Mouse (Mus musculus): ENCODE measurements around the gene Htra3. TPM values are rescaled to one million over a fixed set of nuclear protein-coding genes. Genes with fewer than 3 reads are reported as not detected.
A peak's percentile ranks its signal among the peaks of the same experiment; 100 is the strongest.

Gene Htra3
- polyA plus RNA-seq, 1 experiment from 2014 or later = 17.3 TPM

DNA sequence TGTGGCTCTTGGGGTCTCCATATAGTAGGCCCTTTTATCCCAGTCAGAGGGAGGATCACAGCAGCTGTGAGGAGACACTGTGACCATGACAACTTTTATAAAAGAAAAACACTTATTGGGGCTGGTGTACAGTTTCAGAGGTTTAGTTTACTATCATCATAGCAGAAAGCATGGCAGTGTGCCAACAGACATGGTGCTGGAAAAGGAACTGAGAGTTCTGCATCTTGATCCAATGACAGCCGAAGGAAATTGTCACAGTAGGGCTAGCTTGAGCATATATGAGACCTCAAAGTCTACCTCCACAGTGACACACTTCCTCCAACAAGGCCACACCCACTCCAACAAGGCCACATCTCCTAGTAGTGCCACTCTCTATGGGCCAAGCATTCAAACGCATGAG lies 9.3 kb upstream of the Htra3 start:
- Histone ChIP-seq H3K4me2 (ENCODE audit: low read length) (no peak overlapping the region), H3K9ac (ENCODE audit: low read depth, low read length) (no peak overlapping the region), H3K4me1 (ENCODE audit: control insufficient read depth, insufficient read depth, low read depth, low read length) (no peaks in the 10 kb centered on the region), H3K27me3 (replicated peaks; ENCODE audit: control insufficient read depth, insufficient read depth, low read length) (no peaks in the 10 kb centered on the region), H3K9me3 (ENCODE audit: control insufficient read depth, low read length) (no peaks in the 10 kb centered on the region), H3K4me3 (ENCODE audit: low read length) (no peak overlapping the region), H3K27ac (ENCODE audit: low read depth, low read length) (no peak overlapping the region), H3K36me3 (ENCODE audit: control insufficient read depth, insufficient read depth, low read length) (no peaks in the 10 kb centered on the region)
- ATAC-seq = no peak
- 91% methylated on average over 2 of the region's 2 CpGs for WGBS

DNA sequence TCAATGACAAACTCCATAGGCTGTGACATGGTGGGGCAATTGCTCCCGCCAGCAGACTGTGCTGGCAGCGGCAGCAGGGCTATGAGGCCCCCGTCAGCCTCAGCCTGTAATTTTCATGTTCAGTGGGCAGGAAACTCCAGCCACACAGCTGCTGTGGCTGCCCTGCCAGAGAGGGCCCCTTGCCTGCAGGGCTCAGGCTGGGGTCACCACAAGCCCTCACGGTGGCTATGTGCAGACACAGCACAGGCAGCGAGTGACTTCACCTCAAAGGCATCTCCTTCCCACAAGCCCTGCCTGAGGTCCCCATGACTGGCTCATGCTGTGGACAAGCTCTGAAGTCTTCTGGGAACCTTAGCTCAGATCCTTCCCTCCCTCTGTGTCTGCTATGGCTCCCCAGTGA lies 7.5 kb upstream of the Htra3 start:
- Histone ChIP-seq H3K27me3 (replicated peaks; ENCODE audit: control insufficient read depth, insufficient read depth, low read length) (no peaks in the 10 kb centered on the region), H3K27ac (ENCODE audit: low read depth, low read length) (no peak overlapping the region), H3K9ac (ENCODE audit: low read depth, low read length) (no peak overlapping the region), H3K9me3 (ENCODE audit: control insufficient read depth, low read length) (no peaks in the 10 kb centered on the region), H3K4me3 (ENCODE audit: low read length) (no peak overlapping the region), H3K4me1 (ENCODE audit: control insufficient read depth, insufficient read depth, low read depth, low read length) (no peaks in the 10 kb centered on the region), H3K36me3 (ENCODE audit: control insufficient read depth, insufficient read depth, low read length) (no peaks in the 10 kb centered on the region), H3K4me2 (ENCODE audit: low read length) (no peak overlapping the region)
- WGBS = 43% methylated on average over 5 of the region's 5 CpGs
- no peak for ATAC-seq

DNA sequence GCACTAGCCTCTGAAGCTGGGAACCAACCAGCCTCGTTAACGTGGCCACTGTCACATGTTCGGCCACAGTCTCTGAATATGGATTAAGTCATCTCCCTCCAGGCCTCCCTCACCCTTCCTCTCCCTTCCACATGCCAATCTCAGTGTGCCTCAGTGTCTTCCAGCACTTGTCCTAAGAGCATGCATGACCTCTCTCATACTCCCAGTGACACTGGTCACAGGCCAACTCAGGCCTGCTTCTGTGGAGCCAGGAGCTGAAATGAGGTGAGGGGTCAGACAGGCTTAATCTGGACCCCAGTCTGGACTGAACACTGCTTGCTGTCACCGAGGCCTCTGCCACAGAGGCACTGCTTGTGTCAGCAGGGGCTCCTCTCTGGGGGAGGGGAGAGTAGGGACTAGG lies 6.8 kb upstream of the Htra3 start:
- Histone ChIP-seq H3K27ac (ENCODE audit: low read depth, low read length) (no peak overlapping the region), H3K4me3 (ENCODE audit: low read length) (no peak overlapping the region), H3K9me3 (ENCODE audit: control insufficient read depth, low read length) (no peaks in the 10 kb centered on the region), H3K36me3 (ENCODE audit: control insufficient read depth, insufficient read depth, low read length) (no peaks in the 10 kb centered on the region), H3K4me2 (ENCODE audit: low read length) (no peak overlapping the region), H3K27me3 (replicated peaks; ENCODE audit: control insufficient read depth, insufficient read depth, low read length) (no peaks in the 10 kb centered on the region; the same call in 1 of the 2 replicates), H3K4me1 (ENCODE audit: control insufficient read depth, insufficient read depth, low read depth, low read length) (no peaks in the 10 kb centered on the region), H3K9ac (ENCODE audit: low read depth, low read length) (no peak overlapping the region)
- 71% methylated on average over 4 of the region's 4 CpGs for WGBS
- no peak for ATAC-seq

DNA sequence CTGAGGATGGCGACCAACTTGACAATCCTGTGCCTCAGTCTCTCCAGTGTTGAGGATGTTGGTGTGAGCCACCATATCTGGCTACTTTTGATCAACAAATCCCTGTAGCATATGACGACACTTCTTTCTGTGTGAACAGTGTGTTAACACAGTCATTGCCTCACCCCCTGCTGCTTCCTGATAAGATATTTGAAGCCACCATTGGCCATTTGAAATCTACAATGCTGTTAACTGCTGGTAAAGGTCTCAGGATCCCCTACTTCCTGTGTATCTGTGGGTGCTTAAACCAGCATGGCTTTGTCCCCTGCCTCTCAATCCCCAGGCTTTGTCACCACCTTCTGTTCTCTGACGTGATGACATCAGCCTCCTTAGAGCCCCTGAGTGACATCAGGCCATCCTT lies 5.5 kb upstream of the Htra3 start:
- ATAC-seq = no peak
- 73% methylated on average over 3 of the region's 3 CpGs for WGBS
- Histone ChIP-seq H3K9me3 (ENCODE audit: control insufficient read depth, low read length) (no peaks in the 10 kb centered on the region), H3K4me2 (ENCODE audit: low read length) (no peak overlapping the region), H3K9ac (ENCODE audit: low read depth, low read length) (no peak overlapping the region), H3K27ac (ENCODE audit: low read depth, low read length) (no peak overlapping the region), H3K4me3 (ENCODE audit: low read length) (no peak overlapping the region), H3K4me1 (ENCODE audit: control insufficient read depth, insufficient read depth, low read depth, low read length) (no peaks in the 10 kb centered on the region), H3K27me3 (replicated peaks; ENCODE audit: control insufficient read depth, insufficient read depth, low read length) (peaks cover 4% of the 10 kb centered on the region), H3K36me3 (ENCODE audit: control insufficient read depth, insufficient read depth, low read length) (no peaks in the 10 kb centered on the region)

DNA sequence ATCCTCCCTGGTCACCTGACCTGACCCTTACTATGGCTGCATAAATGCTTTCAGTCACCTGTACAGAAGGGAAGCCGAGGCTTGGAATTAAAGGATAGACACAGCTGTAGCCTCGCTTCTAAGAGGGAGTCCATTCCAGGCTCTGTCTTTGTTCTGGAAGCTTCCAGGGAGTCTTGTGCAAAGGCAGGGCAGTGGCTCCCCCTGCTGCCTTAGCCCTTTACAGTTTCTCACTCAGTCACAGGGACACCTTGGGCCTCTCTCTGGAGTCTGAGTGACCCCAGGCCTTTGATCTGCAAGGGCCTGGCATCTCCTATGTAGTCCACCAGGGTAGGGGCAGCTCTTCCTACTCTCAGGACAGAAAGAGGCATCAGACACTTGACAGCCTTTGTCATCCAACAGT lies 1.4 kb upstream of the Htra3 start:
- WGBS = 62% methylated on average over 2 of the region's 2 CpGs
- Histone ChIP-seq H3K9me3 (ENCODE audit: control insufficient read depth, low read length) (no peaks in the 10 kb centered on the region), H3K27me3 (replicated peaks; ENCODE audit: control insufficient read depth, insufficient read depth, low read length) (peaks cover 33% of the 10 kb centered on the region), H3K4me2 (ENCODE audit: low read length) (no peak overlapping the region), H3K27ac (ENCODE audit: low read depth, low read length) (no peak overlapping the region), H3K4me1 (ENCODE audit: control insufficient read depth, insufficient read depth, low read depth, low read length) (peaks cover 5% of the 10 kb centered on the region), H3K36me3 (ENCODE audit: control insufficient read depth, insufficient read depth, low read length) (no peaks in the 10 kb centered on the region), H3K9ac (ENCODE audit: low read depth, low read length) (no peak overlapping the region), H3K4me3 (ENCODE audit: low read length) (no peak overlapping the region)
- ATAC-seq = 0 out of 2 replicates have a peak, but pooled peaks have one; percentile 30

DNA sequence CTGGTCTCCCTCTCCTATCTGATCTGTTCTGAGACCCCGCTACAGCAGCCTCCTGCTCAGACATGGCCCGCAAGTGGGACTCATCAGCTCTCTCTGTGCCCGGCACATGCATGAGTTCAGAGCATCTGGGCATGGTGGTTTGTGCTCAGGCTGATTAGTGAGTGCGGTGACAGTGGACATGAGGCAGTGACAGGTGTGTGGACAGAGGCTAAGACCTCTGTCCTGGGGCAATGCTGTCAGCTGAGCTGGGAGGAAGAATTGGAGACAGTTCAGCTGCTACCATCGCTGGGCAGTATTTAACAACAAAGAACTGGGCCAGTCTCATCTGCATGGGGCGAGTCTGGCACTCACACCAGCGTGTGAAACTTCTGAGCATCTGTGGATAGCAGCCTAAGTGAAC lies 2.6 kb downstream of the Htra3 start:
- H3K4me2 ChIP-seq (ENCODE audit: low read length) = no peak overlapping the region; the same call in 1 of the 2 replicates
- no peaks in the 10 kb centered on the region for H3K9me3 ChIP-seq (ENCODE audit: control insufficient read depth, low read length)
- no peak for ATAC-seq
- 82% methylated on average over 7 of the region's 7 CpGs for WGBS
- H3K9ac ChIP-seq (ENCODE audit: low read depth, low read length) = no peak overlapping the region
- H3K4me3 ChIP-seq (ENCODE audit: low read length) = no peak overlapping the region
- H3K27ac ChIP-seq (ENCODE audit: low read depth, low read length) = no peak overlapping the region
- no peaks in the 10 kb centered on the region for H3K36me3 ChIP-seq (ENCODE audit: control insufficient read depth, insufficient read depth, low read length)
- H3K27me3 ChIP-seq (replicated peaks; ENCODE audit: control insufficient read depth, insufficient read depth, low read length) = peaks cover 33% of the 10 kb centered on the region
- H3K4me1 ChIP-seq (ENCODE audit: control insufficient read depth, insufficient read depth, low read depth, low read length) = peaks cover 18% of the 10 kb centered on the region

DNA sequence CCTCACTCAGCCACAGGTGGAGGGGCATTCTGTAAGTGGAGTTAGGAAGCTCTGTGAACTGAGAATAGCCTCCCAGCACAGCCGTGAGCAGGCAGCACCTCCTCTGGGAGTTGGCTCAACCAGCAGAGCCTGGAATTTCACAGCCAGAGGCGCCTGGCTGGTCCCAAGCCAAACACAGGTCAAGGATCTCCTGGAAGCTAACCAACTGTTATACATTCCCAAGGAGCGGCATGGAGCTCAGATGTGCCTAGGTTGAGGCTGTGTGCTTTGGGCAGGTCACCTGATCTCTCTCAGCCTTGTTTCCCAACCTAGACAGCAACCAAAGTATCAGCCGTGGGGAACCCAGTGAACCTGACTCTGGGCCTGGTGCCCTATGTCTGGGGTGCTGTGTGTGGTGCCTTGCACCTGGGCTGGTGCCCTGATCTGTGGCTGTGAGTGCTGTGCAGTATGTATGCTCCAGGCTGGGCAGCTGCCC lies 5.5 kb downstream of the Htra3 start:
- WGBS = 46% methylated on average over 4 of the region's 4 CpGs
- Histone ChIP-seq H3K4me3 (ENCODE audit: low read length) (no peak overlapping the region), H3K36me3 (ENCODE audit: control insufficient read depth, insufficient read depth, low read length) (no peaks in the 10 kb centered on the region), H3K27me3 (replicated peaks; ENCODE audit: control insufficient read depth, insufficient read depth, low read length) (peaks cover 19% of the 10 kb centered on the region), H3K27ac (ENCODE audit: low read depth, low read length) (no peak overlapping the region), H3K4me1 (ENCODE audit: control insufficient read depth, insufficient read depth, low read depth, low read length) (peaks cover 26% of the 10 kb centered on the region), H3K9me3 (ENCODE audit: control insufficient read depth, low read length) (no peaks in the 10 kb centered on the region), H3K9ac (ENCODE audit: low read depth, low read length) (no peak overlapping the region), H3K4me2 (ENCODE audit: low read length) (no peak overlapping the region)
- no peak for ATAC-seq

DNA sequence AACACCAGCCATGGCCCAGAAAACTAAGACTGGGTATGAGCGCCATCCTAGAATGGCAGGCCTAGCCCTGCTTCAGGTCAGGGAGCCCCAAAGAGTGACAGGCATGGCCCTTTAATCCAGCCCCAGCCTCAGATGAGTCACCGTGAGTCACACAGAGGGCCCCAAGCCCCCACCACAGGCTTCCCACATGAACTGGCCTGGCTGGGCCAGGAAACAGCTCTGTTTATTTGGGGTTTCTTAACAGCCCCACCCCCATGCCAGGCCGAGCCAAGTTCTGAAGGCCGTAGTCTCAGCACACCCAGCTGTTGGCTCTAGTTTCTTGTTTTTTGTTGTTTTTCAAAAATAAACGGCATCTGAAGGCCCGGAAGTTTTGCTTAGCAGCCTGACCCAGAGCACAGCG lies 6.5 kb downstream of the Htra3 start:
- H3K4me1 ChIP-seq (ENCODE audit: control insufficient read depth, insufficient read depth, low read depth, low read length) = peaks cover 23% of the 10 kb centered on the region
- H3K4me3 ChIP-seq (ENCODE audit: low read length) = no peak overlapping the region
- peak; percentile 68 for ATAC-seq
- H3K27me3 ChIP-seq (replicated peaks; ENCODE audit: control insufficient read depth, insufficient read depth, low read length) = peaks cover 9% of the 10 kb centered on the region
- H3K27ac ChIP-seq (ENCODE audit: low read depth, low read length) = peak overlapping the region; percentile 59; the same call in 1 of the 2 replicates
- no peaks in the 10 kb centered on the region for H3K9me3 ChIP-seq (ENCODE audit: control insufficient read depth, low read length)
- H3K4me2 ChIP-seq (ENCODE audit: low read length) = no peak overlapping the region
- peak overlapping the region; percentile 11; the same call in 1 of the 2 replicates for H3K9ac ChIP-seq (ENCODE audit: low read depth, low read length)
- WGBS = 77% methylated on average over 7 of the region's 7 CpGs
- no peaks in the 10 kb centered on the region for H3K36me3 ChIP-seq (ENCODE audit: control insufficient read depth, insufficient read depth, low read length)

DNA sequence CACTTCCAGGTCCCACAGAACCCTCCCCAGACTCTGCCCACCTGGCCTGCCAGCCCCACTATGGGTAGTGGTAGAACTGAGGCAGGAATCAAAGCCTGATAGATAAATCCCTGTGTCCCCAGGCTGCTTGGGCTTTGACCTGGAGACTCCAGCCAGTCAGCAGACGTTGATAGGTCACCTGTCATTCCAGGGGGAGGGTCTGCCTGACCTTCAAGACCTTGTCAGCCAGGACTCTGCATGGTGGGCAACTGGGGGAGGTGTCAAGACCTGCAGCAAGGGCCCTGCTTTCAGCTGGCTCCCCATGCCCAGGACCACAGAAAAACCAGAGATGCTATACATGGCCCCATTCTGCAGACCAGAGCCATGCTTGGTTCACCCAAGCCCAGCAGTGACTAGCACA lies 7.0 kb downstream of the Htra3 start:
- H3K36me3 ChIP-seq (ENCODE audit: control insufficient read depth, insufficient read depth, low read length) = no peaks in the 10 kb centered on the region
- H3K4me1 ChIP-seq (ENCODE audit: control insufficient read depth, insufficient read depth, low read depth, low read length) = peaks cover 23% of the 10 kb centered on the region
- H3K4me3 ChIP-seq (ENCODE audit: low read length) = no peak overlapping the region
- no peaks in the 10 kb centered on the region for H3K9me3 ChIP-seq (ENCODE audit: control insufficient read depth, low read length)
- no peak for ATAC-seq
- peak overlapping the region; percentile 59; the same call in 1 of the 2 replicates for H3K27ac ChIP-seq (ENCODE audit: low read depth, low read length)
- no peak overlapping the region for H3K4me2 ChIP-seq (ENCODE audit: low read length)
- WGBS = 60% methylated on average over 1 of the region's 1 CpGs
- H3K9ac ChIP-seq (ENCODE audit: low read depth, low read length) = 0 out of 2 replicates have a peak overlapping the region, but pooled peaks have one; percentile 11
- peaks cover 4% of the 10 kb centered on the region; the same call in 1 of the 2 replicates for H3K27me3 ChIP-seq (replicated peaks; ENCODE audit: control insufficient read depth, insufficient read depth, low read length)

DNA sequence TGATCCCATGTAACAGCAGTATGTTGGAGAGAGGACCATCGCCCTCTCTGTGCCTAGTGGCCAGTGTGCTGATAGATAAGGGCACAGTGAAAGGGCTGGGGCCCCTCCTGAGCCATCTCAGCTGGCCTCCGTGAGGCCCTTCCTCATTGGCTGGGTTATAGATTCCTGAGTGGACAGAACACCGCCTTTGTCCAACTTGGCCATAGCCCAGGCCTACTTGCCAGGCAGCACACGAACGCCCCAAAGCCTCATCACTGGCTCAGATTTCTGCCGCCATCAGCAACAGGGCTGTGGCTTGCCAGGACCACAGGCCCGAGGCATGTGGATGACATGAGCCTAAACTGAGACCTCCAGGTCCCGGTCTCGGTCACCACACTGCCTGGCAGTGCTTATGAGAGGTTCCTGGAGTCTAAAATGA lies 8.1 kb downstream of the Htra3 start:
- Histone ChIP-seq H3K36me3 (ENCODE audit: control insufficient read depth, insufficient read depth, low read length) (no peaks in the 10 kb centered on the region), H3K4me2 (ENCODE audit: low read length) (no peak overlapping the region), H3K27me3 (replicated peaks; ENCODE audit: control insufficient read depth, insufficient read depth, low read length) (no peaks in the 10 kb centered on the region), H3K4me1 (ENCODE audit: control insufficient read depth, insufficient read depth, low read depth, low read length) (peaks cover 23% of the 10 kb centered on the region), H3K9ac (ENCODE audit: low read depth, low read length) (no peak overlapping the region), H3K9me3 (ENCODE audit: control insufficient read depth, low read length) (no peaks in the 10 kb centered on the region), H3K4me3 (ENCODE audit: low read length) (no peak overlapping the region), H3K27ac (ENCODE audit: low read depth, low read length) (peak overlapping the region; percentile 61; the same call in 1 of the 2 replicates)
- peak; percentile 79 for ATAC-seq
- WGBS = 53% methylated on average over 9 of the region's 9 CpGs

Measured in hindbrain, embryonic 16.5 days (tissue).